Mouse (Mus musculus) gastrocnemius, postnatal 10 days (tissue): Measurements from ENCODE around the gene Dcaf11. TPM values are rescaled to one million over a fixed set of nuclear protein-coding genes. Genes with fewer than 3 reads are reported as not detected.

Experiments
- DNase-seq: peaks from one replicate; pipeline ENCODE4 v3.0.0; 2021; ENCODE audit warnings: mixed read lengths
- total RNA-seq, 2 experiments: library from RNA; stranded (reverse); gene quantifications; 2 replicates each; pipeline ENCODE4 v1.2.3; 2021

Gene Dcaf11
- total RNA-seq, 2 experiments from 2014 or later = 61.1 to 61.2 TPM

- DNase-seq = no peak
Measured at GRCm38 (mm10) chr14:55616844-55617243, 57.0 kb downstream of the Dcaf11 start.

- no peak for DNase-seq
Measured at GRCm38 (mm10) chr14:55617822-55618221, 58.0 kb downstream of the Dcaf11 start, which contains the start of gene Rec8. Rec8 (plus strand) TSS chr14:55618037.

GRCm38 (mm10) chr14:55618486-55619195, 58.8 kb downstream of the Dcaf11 start:
- no peak for DNase-seq

Other genes starting within 250 kb of the Dcaf11 start
- 10 to 100 TPM; 28.7 to 29.9 TPM for gene Dhrs4, start 81.2 kb upstream of the Dcaf11 start, total RNA-seq
- 1 to 10 TPM; 2.5 to 3.9 TPM for gene Carmil3, start 69.4 kb upstream of the Dcaf11 start, total RNA-seq
- gene Cpne6, start 49.6 kb upstream of the Dcaf11 start, total RNA-seq = under 1 TPM in 1 of 2 experiments, not detected in 1; 0.14 TPM
- not detected for gene Nrl, start 35.0 kb upstream of the Dcaf11 start, total RNA-seq
- gene Pck2, start 19.7 kb upstream of the Dcaf11 start, total RNA-seq = 10 to 100 TPM; 15.0 to 21.4 TPM
- gene A730061H03Rik, start 400 bp downstream of the Dcaf11 start, total RNA-seq = not detected
- gene Fitm1, start 15.6 kb downstream of the Dcaf11 start, total RNA-seq = 100 to 1,000 TPM; 403 to 446 TPM
- 10 to 100 TPM; 56.3 to 58.7 TPM for gene Psme1, start 18.1 kb downstream of the Dcaf11 start, total RNA-seq
- 10 to 100 TPM; 45.2 to 49.9 TPM for gene Emc9, start 25.3 kb downstream of the Dcaf11 start, total RNA-seq
- gene Psme2, start 31.1 kb downstream of the Dcaf11 start, total RNA-seq = 10 to 100 TPM; 74.4 to 85.8 TPM
- 10 to 100 TPM; 15.9 to 16.4 TPM for gene Rnf31, start 31.7 kb downstream of the Dcaf11 start, total RNA-seq
- 1 to 10 TPM; 5.0 to 5.7 TPM for gene Irf9, start 43.6 kb downstream of the Dcaf11 start, total RNA-seq
- under 1 TPM; 0.56 to 0.70 TPM for gene Rec8, start 58.0 kb downstream of the Dcaf11 start, total RNA-seq
- 10 to 100 TPM; 68.3 to 77.1 TPM for gene Ipo4, start 76.0 kb downstream of the Dcaf11 start, total RNA-seq
- gene Gm49378, start 77.9 kb downstream of the Dcaf11 start, total RNA-seq = 1 to 10 TPM; 1.1 to 2.7 TPM
- gene Tm9sf1, start 83.8 kb downstream of the Dcaf11 start, total RNA-seq = 10 to 100 TPM; 29.2 to 33.2 TPM
- 1 to 10 TPM in 1 of 2 experiments, under 1 TPM in 1; 0.54 to 1.1 TPM for gene Tssk4, start 90.2 kb downstream of the Dcaf11 start, total RNA-seq
- 10 to 100 TPM; 20.9 to 22.2 TPM for gene Mdp1, start 100.5 kb downstream of the Dcaf11 start, total RNA-seq
- gene Gmpr2, start 111.9 kb downstream of the Dcaf11 start, total RNA-seq = 1 to 10 TPM; 5.9 to 8.6 TPM
- gene Nedd8, start 112.1 kb downstream of the Dcaf11 start, total RNA-seq = 100 to 1,000 TPM; 242 to 253 TPM
- gene Tinf2, start 121.8 kb downstream of the Dcaf11 start, total RNA-seq = 10 to 100 TPM; 11.7 to 14.9 TPM
- under 1 TPM; 0.19 to 0.50 TPM for gene Tgm1, start 153.9 kb downstream of the Dcaf11 start, total RNA-seq
- gene Rabggta, start 162.3 kb downstream of the Dcaf11 start, total RNA-seq = 10 to 100 TPM in 1 of 2 experiments, 1 to 10 TPM in 1; 9.4 to 10.2 TPM
- 10 to 100 TPM; 33.2 to 33.3 TPM for gene Dhrs1, start 185.7 kb downstream of the Dcaf11 start, total RNA-seq
- 10 to 100 TPM; 13.4 to 15.2 TPM for gene Nop9, start 185.7 kb downstream of the Dcaf11 start, total RNA-seq
- gene Cideb, start 198.5 kb downstream of the Dcaf11 start, total RNA-seq = not detected
- under 1 TPM; 0.07 to 0.14 TPM for gene Ltb4r2, start 201.4 kb downstream of the Dcaf11 start, total RNA-seq
- gene Ltb4r1, start 206.0 kb downstream of the Dcaf11 start, total RNA-seq = under 1 TPM; 0.16 to 0.61 TPM
- 1 to 10 TPM; 5.9 to 9.4 TPM for gene Adcy4, start 224.1 kb downstream of the Dcaf11 start, total RNA-seq
- 1 to 10 TPM; 3.9 to 4.2 TPM for gene Ripk3, start 228.9 kb downstream of the Dcaf11 start, total RNA-seq